Mouse (Mus musculus) cerebellum, adult (tissue): ENCODE results near the gene Tbc1d9.

Experiments
- ATAC-seq: cut with Nextera tagmentation; 2 replicates; pipeline ENCODE4 v1.9.2; 2017; ENCODE audit warnings: mild to moderate bottlenecking, moderate library complexity, mixed read lengths; ENCODE audit not compliant: insufficient number of reproducible peaks, low FRiP score, low TSS enrichment

Gene Tbc1d9

DNA sequence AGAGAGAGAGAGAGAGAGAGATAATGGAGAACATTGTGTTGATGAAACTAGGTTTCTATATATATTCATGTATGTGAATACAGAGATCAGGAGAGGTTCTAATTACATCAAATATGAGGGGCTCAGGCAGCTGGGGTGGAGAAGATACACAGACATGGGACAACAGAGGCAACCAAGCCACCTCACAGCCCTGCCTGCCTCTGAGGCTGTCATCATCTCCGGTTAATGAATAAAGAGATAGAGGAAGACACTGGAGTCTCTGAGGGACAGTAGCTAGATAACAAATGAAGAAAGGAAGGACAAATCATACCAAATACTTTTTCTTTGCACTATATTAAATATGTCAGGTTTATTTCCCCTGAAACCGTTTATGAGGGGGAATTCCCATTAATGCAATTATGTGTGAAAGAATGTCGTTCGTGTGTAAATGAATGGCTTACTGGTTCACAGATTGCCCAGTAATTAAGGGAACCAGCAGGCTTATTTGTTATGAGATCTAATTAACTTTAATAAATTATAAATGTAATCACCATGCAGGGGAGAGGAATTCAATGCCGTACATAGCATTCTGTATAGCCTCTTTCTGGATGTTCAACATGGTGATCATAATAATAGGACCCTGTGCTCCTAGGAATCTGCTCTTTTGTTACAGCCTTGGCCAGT lies 59.7 kb downstream of the Tbc1d9 start:
- no peak for ATAC-seq

- no peak for ATAC-seq
Observed at GRCm38 (mm10) chr8:83225598-83225997, 60.4 kb downstream of the Tbc1d9 start.

DNA sequence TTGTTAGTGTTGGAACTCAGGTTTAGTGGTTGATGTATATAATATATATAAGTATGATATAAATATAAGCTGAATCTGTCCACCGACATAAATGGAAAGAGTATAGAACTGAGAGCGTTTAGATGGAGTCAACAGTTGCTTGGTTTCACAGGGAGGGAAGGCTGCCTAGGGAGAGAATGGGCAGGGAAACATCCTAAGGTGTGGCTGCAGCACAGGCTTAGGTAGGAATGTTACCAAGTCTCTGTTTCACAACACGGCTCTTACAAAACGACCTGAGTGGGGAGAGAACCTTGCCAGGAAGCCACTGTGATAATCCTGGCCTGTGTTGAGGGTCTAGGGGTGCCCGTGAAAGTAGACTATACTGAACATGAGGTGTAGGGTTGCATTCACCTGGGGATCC lies 62.2 kb downstream of the Tbc1d9 start:
- ATAC-seq, result no peak

GRCm38 (mm10) chr8:83233099-83233498 lies 67.9 kb downstream of the Tbc1d9 start:
- no peak for ATAC-seq

GRCm38 (mm10) chr8:83239341-83239740 lies 74.2 kb downstream of the Tbc1d9 start:
- ATAC-seq, result no peak

GRCm38 (mm10) chr8:83244151-83244550 lies 79.0 kb downstream of the Tbc1d9 start:
- ATAC-seq, result no peak

DNA sequence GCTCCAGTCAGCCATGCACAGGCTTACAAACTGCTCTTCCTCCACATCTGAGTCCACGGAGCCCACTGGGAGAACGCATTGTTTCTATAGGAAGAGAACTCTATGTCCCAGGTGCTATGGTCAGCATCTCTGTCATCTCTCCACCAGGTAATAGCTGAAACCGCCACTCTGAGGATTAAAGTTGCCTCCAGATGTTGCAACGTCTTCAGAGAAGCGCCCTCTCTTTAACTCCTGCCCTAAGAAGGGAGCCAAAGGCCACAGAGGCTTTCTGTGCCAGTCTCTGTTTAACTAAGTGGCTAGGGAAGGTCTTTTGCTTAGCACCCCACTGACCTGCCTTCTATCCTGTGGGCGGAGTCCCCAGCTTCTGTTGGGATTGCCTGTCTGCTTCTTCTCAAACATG lies 85.7 kb downstream of the Tbc1d9 start:
- no peak for ATAC-seq

- ATAC-seq, result no peak
Observed at GRCm38 (mm10) chr8:83251362-83252246, 86.5 kb downstream of the Tbc1d9 start.

- ATAC-seq, result no peak
Observed at GRCm38 (mm10) chr8:83252791-83253190, 87.6 kb downstream of the Tbc1d9 start.

- ATAC-seq, result no peak
Observed at GRCm38 (mm10) chr8:83257631-83258030, 92.5 kb downstream of the Tbc1d9 start.

DNA sequence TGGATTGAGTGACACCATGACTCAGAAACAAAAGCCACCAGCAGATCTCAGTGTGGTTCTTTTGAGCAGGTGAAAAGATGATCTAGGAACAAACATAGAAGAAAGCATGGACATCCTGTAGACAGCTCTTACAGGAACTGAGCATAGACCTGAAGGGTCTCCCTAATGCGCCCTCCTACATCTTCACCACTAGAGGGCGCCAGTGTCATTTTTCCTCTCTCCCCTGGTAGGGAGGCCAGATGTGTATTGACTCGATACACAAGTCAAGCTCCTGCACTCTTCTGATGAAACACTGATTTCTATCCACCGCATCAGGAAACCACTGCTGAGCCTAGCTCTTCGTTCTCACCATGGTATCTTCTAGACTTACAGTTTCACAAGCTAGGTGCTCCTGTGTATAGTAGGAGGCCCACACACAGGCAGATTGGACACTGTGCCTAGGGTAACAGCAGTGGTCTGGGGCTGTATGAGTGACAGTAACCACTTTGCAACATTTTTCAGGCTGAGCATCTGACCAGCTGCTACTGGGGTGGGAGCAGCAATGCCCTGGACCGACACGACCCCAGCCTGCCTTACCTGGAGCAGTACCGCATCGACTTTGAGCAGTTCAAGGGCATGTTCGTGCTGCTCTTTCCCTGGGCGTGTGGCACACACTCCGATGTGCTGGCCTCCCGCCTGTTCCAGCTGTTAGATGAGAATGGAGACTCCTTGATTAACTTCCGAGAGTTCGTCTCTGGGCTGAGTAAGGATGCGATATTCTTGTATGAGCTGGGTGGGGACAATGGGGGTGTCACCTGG lies 95.5 kb downstream of the Tbc1d9 start:
- peak; percentile 49 for ATAC-seq

- ATAC-seq, result peak; percentile 37; the same call in 1 of the 2 replicates
Observed at GRCm38 (mm10) chr8:83271172-83271571, 106.0 kb downstream of the Tbc1d9 start.

- ATAC-seq, result no peak
Observed at GRCm38 (mm10) chr8:83272464-83272863, 107.3 kb downstream of the Tbc1d9 start.

- ATAC-seq, result no peak
Observed at GRCm38 (mm10) chr8:83274470-83274869, 109.3 kb downstream of the Tbc1d9 start.

GRCm38 (mm10) chr8:83278431-83278830 lies 113.3 kb downstream of the Tbc1d9 start:
- no peak for ATAC-seq

- no peak for ATAC-seq
Observed at GRCm38 (mm10) chr8:83285391-83285790, 120.2 kb downstream of the Tbc1d9 start.

DNA sequence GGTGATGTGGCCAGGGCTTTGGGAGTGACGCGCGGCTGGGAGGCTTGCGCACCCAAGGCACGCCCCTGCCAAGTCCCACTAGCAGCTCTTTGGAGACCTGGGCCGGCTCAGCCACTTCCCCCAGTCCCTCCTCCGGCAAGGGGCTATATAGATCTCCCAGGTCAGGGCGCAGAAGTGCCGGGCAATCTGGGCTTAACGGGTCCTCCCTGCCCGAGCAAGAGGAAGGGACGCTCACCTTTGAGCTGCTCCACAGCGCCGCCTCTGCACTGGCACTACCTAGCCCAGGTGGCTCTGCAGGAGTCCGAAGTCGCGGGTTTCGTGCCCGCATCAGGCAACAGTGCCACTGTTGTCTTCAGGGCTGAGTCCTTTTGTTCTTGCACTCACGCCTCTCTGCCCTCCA lies 125.0 kb downstream of the Tbc1d9 start, which contains the start of gene Ucp1:
TSS of gene Ucp1 (plus strand) at position 177 of the 400 bp plus-strand sequence.
- 0 out of 2 replicates have a peak, but pooled peaks have one; percentile 45 for ATAC-seq

DNA sequence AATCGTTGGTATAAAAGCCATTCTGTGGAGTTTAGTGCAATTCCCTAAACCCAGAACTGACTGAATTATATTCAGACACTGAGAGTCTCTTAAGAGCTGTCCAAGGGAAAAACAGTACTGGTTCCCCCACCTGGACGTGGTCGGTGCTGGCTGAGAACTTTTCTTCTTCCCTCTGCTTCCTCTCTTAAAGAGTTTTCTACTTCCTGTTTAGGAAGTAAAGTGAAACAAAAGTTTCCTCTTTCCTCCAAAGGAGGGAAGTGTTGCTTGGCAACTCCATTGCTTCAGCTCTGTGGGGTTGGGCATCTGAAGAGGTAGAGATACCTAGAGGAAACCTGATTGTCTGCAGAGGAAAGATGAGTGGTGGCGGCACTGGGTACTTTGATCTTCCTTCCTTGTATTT lies 132.2 kb downstream of the Tbc1d9 start:
- ATAC-seq, result no peak

GRCm38 (mm10) chr8:83300135-83300534 lies 135.0 kb downstream of the Tbc1d9 start:
- ATAC-seq, result no peak

DNA sequence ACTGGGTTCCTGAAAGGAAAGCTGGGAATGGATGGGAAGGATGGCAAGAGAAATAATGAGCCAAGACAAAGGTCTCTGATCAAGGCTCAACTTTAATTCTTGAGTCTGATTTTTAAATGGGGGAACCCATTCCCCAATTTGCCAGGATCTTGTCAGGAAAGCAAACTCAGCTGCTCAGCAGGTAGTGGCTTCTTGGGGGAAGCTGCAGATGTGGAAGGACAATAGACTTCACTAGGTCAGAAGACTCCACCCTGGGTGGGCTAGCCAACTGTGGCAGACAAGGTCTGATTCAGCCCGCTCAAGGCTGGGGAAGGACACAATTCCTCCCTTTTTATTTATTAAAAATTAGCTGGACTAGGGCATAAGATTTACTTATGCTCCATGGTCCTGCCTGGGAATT lies 139.8 kb downstream of the Tbc1d9 start:
- no peak for ATAC-seq

DNA sequence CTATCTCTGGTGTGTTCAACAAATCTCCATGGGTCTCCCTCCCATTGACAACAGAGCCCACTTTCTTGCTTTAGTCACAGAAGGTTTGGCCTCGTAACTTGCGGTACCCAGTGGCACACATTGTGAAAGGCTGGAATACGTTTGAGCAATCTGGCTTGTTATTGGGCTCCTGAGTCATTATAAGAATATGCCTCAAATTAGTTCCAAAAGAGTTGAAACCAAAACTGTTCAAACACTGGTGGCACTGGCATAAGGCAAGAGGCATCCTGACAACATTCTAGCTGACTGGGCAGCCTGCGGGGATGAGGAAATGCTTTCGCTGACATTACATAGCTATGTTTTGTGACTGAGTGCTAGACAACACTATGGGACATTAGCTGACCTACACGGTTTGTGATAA lies 144.7 kb downstream of the Tbc1d9 start:
- ATAC-seq, result no peak
